ENCODE assay signal across 9 mouse cellular contexts in genomic region chr11:100703851-100704531, GRCm38 (mm10). TPM values are rescaled to one million over a fixed set of nuclear protein-coding genes. Genes with fewer than 3 reads are reported as not detected.
A peak's percentile ranks its signal among the peaks of the same experiment; 100 is the strongest.
DNase-seq lines count a peak whose midpoint lies in the region; ATAC-seq and TF ChIP-seq lines count a peak whose summit lies in the region.
"Had no signal": no experiment of that assay in that cellular context is flagged by ENCODE, and none has a peak within 500 bp of the region (broad histone marks: within the 10 kb centered on the region; RNA-seq: fewer than 3 reads in every experiment).

Gene Dhx58, minus strand, starts transcription at chr11:100704271.

- TF ChIP-seq EP300 in stomach, postnatal 0 days (optimal IDR thresholded peaks at IDR 0.05): no peak

- H3K27me3 ChIP-seq in liver, embryonic 13.5 days: no peaks in the 10 kb centered on the region
- no peaks in the 10 kb centered on the region for H3K27me3 ChIP-seq in stomach, postnatal 0 days (ENCODE audit: control insufficient read depth, insufficient read depth, low read length)
- no peaks in the 10 kb centered on the region for H3K27me3 ChIP-seq in midbrain, postnatal 0 days (ENCODE audit: insufficient read depth, low read length)

- peak within 1 kb of the TSS; percentile 49; the same call in 1 of the 2 replicates for H3K9ac ChIP-seq in liver, embryonic 13.5 days
- H3K9ac ChIP-seq in stomach, postnatal 0 days (ENCODE audit: low read length): peak within 1 kb of the TSS; percentile 41; the same call in 1 of the 2 replicates
- no peak within 1 kb of the TSS for H3K9ac ChIP-seq in midbrain, postnatal 0 days (replicated peaks; ENCODE audit: low read length, poor library complexity, severe bottlenecking)

- no peaks in the 10 kb centered on the region for H3K9me3 ChIP-seq in liver, embryonic 13.5 days (replicated peaks)
- no peaks in the 10 kb centered on the region for H3K9me3 ChIP-seq in stomach, postnatal 0 days (ENCODE audit: control insufficient read depth, low read length)
- no peaks in the 10 kb centered on the region for H3K9me3 ChIP-seq in midbrain, postnatal 0 days (ENCODE audit: low read length)

- no peak for TF ChIP-seq CTCF in bone marrow macrophage, adult 2 months (IDR thresholded peaks at IDR 0.05; ENCODE audit: low read depth, low read length)
- TF ChIP-seq CTCF in stomach, postnatal 0 days (IDR thresholded peaks at IDR 0.05; ENCODE audit: low read depth): no peak
- TF ChIP-seq CTCF in midbrain, postnatal 0 days (IDR thresholded peaks at IDR 0.05): no peak

- TF ChIP-seq POLR2A in bone marrow macrophage, adult 2 months (IDR thresholded peaks at IDR 0.05; ENCODE audit: borderline replicate concordance, low read depth, low read length): no peak

- H3K36me3 ChIP-seq in liver, embryonic 13.5 days: peaks cover 45% of the 10 kb centered on the region
- H3K36me3 ChIP-seq in stomach, postnatal 0 days (ENCODE audit: control insufficient read depth, insufficient read depth, low read length): peaks cover 25% of the 10 kb centered on the region
- H3K36me3 ChIP-seq in midbrain, postnatal 0 days (ENCODE audit: insufficient read depth, low read length): peaks cover 43% of the 10 kb centered on the region

- peak within 1 kb of the TSS; percentile 67 for H3K4me2 ChIP-seq in liver, embryonic 13.5 days
- peak within 1 kb of the TSS; percentile 46 for H3K4me2 ChIP-seq in stomach, postnatal 0 days (replicated peaks; ENCODE audit: low read depth)
- no peak within 1 kb of the TSS; the same call in 1 of the 2 replicates for H3K4me2 ChIP-seq in midbrain, postnatal 0 days (ENCODE audit: low read depth, low read length, poor library complexity, severe bottlenecking)

- H3K4me3 ChIP-seq in bone marrow macrophage, adult 2 months (ENCODE audit: insufficient read depth, low read length): peak within 1 kb of the TSS; percentile 73
- H3K4me3 ChIP-seq in liver, embryonic 13.5 days (replicated peaks): peak within 1 kb of the TSS; percentile 45
- H3K4me3 ChIP-seq in stomach, postnatal 0 days (ENCODE audit: low read depth, low read length): peak within 1 kb of the TSS; percentile 19
- H3K4me3 ChIP-seq in midbrain, postnatal 0 days (ENCODE audit: low read depth, low read length): no peak within 1 kb of the TSS

- WGBS in liver, embryonic 13.5 days (ENCODE audit: insufficient replicate concordance): 51% methylated on average over 7 of the region's 7 CpGs
- WGBS in stomach, postnatal 0 days: 57% methylated on average over 7 of the region's 7 CpGs
- WGBS in midbrain, postnatal 0 days: 76% methylated on average over 7 of the region's 7 CpGs

- H3K4me1 ChIP-seq in bone marrow macrophage, adult 2 months (ENCODE audit: control insufficient read depth, insufficient read depth, low read length): peaks cover 17% of the 10 kb centered on the region
- peaks cover 42% of the 10 kb centered on the region for H3K4me1 ChIP-seq in liver, embryonic 13.5 days (replicated peaks)
- 0 out of 2 replicates have a peak, but pooled peaks cover 3% of the 10 kb centered on the region for H3K4me1 ChIP-seq in stomach, postnatal 0 days (replicated peaks; ENCODE audit: control insufficient read depth, insufficient read depth)
- H3K4me1 ChIP-seq in midbrain, postnatal 0 days (ENCODE audit: insufficient read depth, low read length): no peaks in the 10 kb centered on the region

- ATAC-seq in liver, embryonic 13.5 days (ENCODE audit: low read depth): no peak
- no peak; the same call in 1 of the 2 replicates for ATAC-seq in stomach, postnatal 0 days (ENCODE audit: low FRiP score, low TSS enrichment)
- no peak for ATAC-seq in midbrain, postnatal 0 days (ENCODE audit: low FRiP score)

- peak; percentile 25 for DNase-seq in thymus, postnatal 0 days (ENCODE audit: low spot score)
- DNase-seq in thymus, postnatal 14 days: no peak
- no peak for DNase-seq in liver, embryonic 13.5 days
- no peak for DNase-seq in stomach, postnatal 0 days (ENCODE audit: low spot score)
- DNase-seq in left cerebral cortex, adult 9 months (ENCODE audit: low spot score in 2 of 2): no peak
- DNase-seq in midbrain, postnatal 0 days (ENCODE audit: low spot score): no peak
- DNase-seq in layer of hippocampus, adult 8-10 months (ENCODE audit: low spot score in 2 of 2): no peak
- DNase-seq: cerebellum, postnatal 25 days had no signal

- peak within 1 kb of the TSS; percentile 64 for H3K27ac ChIP-seq in bone marrow macrophage, adult 2 months (ENCODE audit: insufficient read depth, low read depth, low read length)
- H3K27ac ChIP-seq in liver, embryonic 13.5 days: no peak within 1 kb of the TSS; the same call in 1 of the 2 replicates
- H3K27ac ChIP-seq in stomach, postnatal 0 days (replicated peaks): 0 out of 2 replicates have a peak within 1 kb of the TSS, but pooled peaks have one; percentile 24
- no peak within 1 kb of the TSS for H3K27ac ChIP-seq in midbrain, postnatal 0 days (ENCODE audit: low read depth, low read length)

RNA-seq across cellular contexts. Expression of gene Dhx58, which starts in this region (rescaled TPM):
- polyA plus RNA-seq in thymus, postnatal 0 days (2015; fragmentation: Nextera tagmentation; extraction: Ambion mirVana): 10.2 and 10.7 TPM in 2 replicates
- polyA plus RNA-seq in bone marrow macrophage, adult 2 months (2012; ENCODE audit: insufficient read depth, insufficient read length, missing spikeins): 58.8 and 58.9 TPM in 2 replicates
- 1.6 and 1.7 TPM in 2 replicates for polyA plus RNA-seq in liver, embryonic 13.5 days (2015; fragmentation: Nextera tagmentation; extraction: Ambion mirVana)
- polyA plus RNA-seq in stomach, postnatal 0 days (2015; fragmentation: Nextera tagmentation; extraction: Ambion mirVana): 2.6 and 2.9 TPM in 2 replicates
- total RNA-seq in midbrain, postnatal 0 days (2014; rRNA removed): 2.4 and 3.8 TPM in 2 replicates
- 1.8 and 2.2 TPM in 2 replicates for polyA plus RNA-seq in midbrain, postnatal 0 days (2015; fragmentation: Nextera tagmentation; extraction: Ambion mirVana)
- total RNA-seq in layer of hippocampus, adult 8-10 months (2022): 1 to 10 TPM; 2.7 to 5.3 (median 3.4) TPM

Comparison
In these comparisons a context has a peak if more than half of its experiments do, and no peak if none do; other contexts are left out.
1. H3K27ac ChIP-seq: peak in bone marrow macrophage, adult 2 months (single experiment) and stomach, postnatal 0 days (single experiment); none in liver, embryonic 13.5 days (single experiment) and midbrain, postnatal 0 days (single experiment).